Mouse (Mus musculus) mouse trophoblast stem cell (cell line): ENCODE measurements around the gene Tcp11.

ENCODE experiments used
- in situ Hi-C, 2 experiments: fragments of 300-500 bp; cut with MseI, MboI; formaldehyde crosslinking; loops; 2 replicates in 1 of 2; 3 replicates in 1 of 2; pipeline ENCODE4 v1.15.1; 2025

The Tcp11 gene

DNA sequence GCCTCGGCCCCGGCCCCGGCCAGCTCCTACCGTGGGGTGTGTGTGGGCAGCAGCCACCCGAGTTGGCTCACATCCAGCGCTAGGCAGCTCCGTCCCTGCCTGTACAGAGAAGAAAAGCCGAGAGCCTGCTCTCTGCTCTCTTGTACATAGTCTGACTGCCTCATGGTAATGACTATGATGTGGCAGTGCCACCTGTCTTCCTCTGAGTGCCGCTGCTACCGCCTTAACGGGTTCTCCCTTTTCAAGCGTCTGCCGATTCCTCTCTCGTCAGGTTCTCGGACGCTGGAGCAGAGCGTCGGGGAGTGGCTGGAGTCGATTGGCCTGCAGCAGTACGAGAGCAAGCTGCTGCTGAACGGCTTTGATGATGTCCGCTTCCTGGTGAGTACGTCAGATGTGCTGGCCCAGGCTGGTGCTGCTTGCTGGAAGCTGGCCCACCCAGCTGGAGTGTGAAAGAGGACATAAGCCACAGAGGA lies 38.1 kb downstream of the Tcp11 start:
- in situ Hi-C loops = no loop called here

DNA sequence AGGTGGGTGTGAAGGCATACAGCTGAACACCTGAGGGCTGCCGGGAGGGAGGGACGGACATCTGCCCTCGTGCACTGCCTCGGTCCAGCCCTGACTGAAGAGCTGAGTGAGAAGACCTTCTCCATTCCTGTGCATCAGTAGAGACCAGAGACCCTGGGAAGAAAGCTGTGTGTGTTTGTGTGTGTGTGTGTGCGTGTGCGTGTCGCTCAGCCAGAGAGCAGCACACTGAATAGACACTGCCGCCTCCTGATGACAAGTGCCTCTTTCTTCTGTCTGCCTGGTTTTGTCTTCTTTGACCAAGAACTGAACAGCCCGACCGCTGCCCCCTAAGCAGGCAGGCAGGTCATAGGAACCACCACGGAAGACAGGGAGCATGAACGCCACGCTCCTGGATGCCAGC lies 39.1 kb downstream of the Tcp11 start:
- in situ Hi-C loops = no loop called here

DNA sequence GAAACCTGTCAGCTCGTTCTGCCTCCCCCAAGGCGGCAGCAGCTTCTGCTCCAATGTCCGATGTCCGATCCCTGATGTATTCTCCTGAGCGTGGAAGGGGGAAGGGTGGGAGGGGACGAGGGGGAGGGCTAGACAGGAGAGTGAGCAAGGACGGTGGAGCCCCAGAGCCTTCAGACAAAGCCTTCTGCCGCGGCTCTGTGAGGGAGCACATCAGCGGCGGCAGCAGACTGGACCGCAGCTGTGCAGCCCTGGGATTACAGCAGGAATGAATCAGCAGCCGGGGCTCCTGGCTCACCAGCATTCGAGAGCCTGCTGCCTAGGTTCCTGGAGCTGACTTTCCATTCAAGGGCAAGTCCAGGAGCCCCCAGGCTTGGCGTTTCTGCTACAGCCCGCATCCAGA lies 39.8 kb downstream of the Tcp11 start:
- in situ Hi-C loops = no loop called here

DNA sequence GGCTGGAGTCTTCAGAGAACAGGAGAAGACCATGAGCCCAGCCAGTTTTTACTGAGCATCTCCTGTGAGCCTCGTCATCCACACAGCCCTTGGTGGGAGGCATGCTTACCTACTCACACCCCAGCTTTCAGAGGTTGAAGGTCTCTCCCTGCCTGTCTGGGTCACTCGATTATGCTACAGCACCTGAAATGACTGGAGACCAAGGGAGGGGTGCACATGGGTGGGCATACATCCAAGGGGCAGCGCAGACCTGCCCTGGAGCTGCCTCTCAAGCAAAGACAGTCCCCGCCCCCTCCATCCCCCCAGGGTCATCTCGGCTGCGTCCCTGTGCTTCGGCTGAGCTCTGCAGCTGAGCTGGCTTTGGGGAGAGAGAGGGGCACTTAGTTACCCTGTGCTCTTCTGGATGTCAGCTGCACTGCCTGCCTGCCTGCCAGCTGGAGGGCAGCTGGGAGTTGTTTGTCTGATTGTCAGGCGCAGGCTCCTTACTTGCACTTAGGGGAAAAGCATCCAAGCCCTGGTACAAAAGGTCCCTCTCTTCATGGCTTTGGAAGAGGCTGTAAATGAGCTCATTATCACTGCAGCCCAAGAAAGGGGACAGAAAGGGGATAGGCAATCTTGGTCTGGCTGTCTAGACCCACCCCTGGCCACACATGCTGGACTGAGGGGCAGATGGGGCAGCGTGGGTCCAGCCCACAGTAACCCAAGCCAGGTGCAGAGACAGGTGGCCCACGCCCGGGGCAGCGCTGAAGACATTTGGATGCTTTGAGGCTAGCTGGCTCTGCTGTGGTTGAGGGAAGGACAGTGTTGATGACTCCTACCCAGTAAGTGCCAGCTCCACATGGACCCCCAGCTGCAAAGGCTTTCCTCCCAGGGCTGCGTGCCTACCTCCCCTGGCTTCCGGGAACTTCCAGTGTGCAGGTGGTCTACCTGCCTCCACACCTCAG lies 43.4 kb downstream of the Tcp11 start:
- in situ Hi-C loops = no loop called here

DNA sequence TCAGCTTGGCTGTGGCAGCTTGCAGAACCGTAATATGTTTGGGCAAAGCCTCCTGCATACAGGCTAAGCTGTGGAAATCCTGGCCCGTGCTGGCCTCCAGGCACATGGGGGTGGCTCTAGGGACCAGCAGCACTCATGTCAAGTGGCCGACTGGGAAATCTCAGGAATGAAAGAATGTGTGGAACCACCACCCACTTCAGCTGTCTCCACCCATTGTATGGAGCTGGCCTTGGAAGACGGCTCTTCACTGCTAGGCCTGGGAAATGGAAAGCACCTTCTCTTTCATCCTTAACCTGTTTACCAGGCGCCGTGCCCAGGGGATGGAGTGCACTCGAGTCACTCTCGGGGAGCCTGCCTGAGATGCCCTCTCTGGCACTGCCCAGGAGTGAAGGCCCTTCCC lies 45.5 kb downstream of the Tcp11 start:
- in situ Hi-C loops = no loop called here

DNA sequence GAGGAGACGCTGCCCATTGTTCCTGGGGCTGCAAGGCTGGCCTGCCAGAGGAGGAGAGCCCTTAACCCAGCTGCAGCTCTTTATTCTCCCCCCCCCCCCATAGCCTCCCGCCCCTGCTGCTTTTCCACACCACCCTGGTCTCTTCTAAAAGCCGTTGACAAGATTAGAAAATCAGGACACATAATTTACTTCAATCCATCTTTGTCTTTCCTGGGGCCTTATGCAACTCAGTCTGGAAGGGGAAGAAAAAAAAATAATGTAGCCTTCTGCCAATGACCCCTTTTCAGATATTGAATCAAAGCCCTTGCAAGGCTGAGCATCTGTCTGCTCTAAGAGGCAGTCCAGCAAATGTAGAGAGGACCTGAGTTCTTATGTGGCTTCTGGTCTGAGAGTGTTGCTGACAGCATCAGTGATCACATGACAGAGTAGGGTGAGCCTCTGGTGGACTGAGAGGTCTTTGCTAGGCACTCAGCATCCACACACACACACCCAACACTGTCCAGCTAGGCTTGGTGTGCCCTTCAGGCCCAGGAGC lies 47.3 kb downstream of the Tcp11 start:
- in situ Hi-C loops = no loop called here

DNA sequence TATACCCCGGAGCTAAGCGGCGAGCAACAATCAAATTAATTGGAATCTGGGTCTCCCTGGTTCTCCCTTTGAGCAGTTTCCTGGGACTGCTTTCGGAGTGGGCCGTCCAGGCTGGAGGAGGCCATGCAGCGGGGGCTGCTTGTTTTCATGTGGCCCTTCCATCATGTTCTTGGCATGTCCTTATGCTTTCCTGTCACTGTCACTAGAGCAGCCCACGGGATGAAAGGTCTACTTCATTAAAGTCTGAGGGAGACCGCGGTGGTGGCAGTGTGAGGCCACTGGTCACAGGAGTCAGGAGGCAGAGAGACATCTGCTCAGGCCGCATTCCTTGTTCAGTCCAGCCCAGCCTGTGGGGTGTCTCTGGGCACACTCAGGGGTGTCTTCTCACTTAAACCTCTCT lies 48.2 kb downstream of the Tcp11 start:
- in situ Hi-C loops = no loop called here

DNA sequence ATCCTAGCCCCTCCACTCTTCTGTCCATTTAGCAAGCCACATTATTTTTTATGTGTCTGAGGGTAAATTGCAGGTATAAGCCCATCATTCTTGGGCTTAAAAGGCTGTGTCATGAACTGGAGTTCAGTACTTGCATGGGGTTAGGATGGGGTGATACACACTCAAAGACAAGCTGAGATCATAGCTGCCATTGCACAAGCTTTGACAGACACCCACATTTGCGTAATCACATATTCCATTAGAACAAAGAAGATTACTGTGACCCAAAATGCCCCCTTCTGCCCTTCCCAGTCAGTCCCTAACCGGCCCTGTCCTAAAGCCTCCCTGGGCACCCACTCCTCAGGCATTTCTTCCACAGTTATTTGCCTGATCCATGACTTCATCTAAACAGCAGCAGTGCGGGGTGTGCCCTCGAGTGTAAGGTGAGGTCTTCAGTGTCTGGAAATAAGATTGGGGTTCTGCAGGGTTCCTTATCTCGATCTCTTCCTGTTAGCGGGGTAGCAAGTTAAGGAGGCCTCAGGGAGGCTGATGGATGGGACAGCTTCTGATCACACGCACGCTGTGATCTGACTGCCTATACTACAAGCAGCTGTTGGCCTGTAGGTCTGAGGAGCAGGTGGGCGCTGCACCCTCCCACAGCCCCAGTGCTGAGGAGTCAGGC lies 49.0 kb downstream of the Tcp11 start:
- in situ Hi-C loops = no loop called here

DNA sequence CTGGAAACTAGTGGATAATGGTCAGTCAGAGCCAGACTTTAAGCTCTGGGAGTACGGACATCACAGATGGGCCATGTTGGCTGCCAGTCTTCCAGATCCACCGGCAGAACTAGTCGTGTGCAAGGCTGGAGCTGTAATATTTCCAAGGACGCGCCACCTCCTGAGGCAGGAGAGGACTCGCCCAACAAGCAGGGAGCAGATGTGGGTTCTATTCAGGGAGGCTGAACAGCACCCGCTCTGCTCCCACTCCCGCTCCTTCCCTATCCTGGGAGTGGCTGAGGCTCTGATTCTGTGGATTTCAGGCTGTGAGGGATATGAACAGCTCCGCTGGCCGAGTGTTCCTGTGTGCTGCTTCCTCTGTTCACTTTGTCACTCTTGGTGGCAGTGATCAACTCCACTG lies 50.0 kb downstream of the Tcp11 start:
- in situ Hi-C loops = no loop called here

DNA sequence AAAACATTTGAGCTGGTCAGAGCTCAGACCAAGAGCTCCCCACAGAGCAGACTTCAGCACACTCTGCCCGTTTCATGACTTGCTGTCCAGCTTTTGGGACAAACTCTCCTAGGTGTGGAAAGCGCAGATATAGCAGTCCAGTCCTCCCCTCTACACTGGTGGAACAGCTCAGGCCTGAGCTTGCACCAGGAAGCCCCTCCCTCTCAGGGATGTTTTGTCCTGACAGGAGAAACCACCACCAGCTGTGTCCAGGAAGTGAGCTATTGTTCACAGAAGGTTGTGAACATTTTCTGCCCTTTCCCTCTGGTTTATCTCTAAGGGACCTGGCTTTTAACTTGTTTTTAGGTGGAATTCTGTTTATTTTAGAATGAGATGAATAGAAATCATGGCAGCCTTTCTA lies 51.1 kb downstream of the Tcp11 start:
- in situ Hi-C loops = no loop called here

DNA sequence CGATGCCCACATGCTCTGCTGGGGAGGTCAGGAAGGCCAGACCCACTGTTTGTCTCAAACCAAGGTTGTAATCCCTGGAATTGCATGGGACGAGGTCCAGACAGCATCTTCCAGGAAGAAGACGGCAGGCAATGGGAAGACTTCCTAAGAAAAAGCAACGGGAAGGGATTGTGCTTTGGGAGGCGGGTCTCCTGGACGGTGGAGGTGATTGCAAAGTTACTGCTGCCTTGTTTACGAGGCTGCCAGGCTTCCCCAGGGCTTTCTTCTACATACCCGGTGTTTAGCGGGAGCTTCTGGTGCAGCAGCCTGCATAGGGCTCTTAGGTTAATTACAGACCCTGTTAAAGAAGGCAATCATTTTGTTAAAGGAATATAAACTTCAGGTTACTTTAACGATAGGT lies 52.2 kb downstream of the Tcp11 start:
- in situ Hi-C loops = no loop called here

DNA sequence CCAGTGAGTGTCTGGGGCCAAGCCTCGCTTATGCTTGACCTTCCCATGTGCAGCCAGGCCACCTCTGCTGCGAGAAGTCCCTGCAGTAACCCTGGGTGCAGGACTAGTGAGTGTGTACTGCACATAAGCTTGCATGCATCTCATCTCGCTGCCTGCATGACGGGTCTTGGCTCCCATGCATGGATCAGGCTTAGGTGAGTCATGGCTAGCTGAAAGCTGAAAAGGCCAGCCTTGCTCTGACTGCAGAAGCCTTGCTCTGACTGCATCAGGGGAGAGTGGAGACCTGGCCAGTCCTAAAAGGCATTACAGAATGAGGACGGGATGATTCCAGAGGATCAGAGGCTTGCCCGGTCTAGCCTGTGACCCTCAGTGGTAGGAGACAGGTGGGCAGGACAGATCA lies 53.2 kb downstream of the Tcp11 start:
- in situ Hi-C loops = no loop called here

DNA sequence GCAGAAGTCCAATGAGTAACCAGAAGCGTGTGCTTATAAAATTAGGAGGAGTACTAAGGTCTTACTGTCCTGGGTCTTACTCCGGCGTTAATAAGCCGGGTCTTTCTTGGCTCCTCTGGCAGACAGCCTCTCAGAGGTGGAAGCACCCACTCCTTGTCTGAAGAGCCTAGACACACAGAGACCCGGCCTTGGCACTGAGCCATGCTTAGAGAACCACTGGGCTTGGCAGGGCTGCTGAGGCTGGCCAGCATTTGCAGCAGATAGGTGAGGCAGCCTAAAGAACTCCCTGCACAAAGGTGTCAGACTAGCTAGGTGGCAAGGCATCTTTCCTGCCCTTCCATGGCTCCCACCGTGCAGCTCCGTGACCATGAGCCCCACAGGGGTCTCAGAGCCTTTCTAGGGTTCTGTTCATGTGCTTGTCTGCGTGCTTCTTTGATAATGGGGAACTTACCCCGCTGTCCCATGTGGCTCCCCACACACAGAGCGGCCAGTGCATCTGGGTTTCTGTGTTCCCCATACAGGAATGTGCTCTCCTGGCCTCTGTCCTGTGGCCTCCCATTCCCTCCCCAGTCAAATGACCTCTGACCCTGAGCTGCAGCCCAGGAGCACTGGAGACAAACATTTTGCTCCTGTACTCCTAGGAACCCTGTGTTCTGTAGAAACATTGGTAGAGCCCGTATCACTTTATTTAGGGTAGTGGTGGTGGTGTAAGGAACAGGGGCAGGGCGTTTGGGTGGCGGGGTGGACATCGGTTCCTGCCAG lies 54.1 kb downstream of the Tcp11 start:
- in situ Hi-C loops = no loop called here

DNA sequence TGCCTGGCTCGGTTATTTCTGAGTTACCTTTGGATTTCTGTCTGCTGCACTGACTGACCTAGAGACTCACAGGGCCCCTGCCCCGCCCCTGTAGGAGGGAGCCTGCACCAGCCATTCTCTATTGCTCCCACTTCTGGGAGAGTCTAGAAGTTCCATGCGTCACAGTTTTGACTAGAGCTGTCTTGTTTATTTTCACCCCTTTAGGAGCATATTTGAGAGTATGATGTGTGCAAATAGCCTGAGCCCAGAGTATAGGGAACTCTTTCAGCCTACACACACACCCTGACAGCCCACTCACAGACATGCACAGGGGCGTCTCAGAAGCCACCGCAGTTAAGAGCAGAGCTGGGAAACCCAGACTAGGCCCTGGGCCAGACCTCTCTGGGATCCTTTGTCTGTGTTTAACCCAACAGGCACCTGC lies 54.9 kb downstream of the Tcp11 start:
- in situ Hi-C loops = no loop called here

DNA sequence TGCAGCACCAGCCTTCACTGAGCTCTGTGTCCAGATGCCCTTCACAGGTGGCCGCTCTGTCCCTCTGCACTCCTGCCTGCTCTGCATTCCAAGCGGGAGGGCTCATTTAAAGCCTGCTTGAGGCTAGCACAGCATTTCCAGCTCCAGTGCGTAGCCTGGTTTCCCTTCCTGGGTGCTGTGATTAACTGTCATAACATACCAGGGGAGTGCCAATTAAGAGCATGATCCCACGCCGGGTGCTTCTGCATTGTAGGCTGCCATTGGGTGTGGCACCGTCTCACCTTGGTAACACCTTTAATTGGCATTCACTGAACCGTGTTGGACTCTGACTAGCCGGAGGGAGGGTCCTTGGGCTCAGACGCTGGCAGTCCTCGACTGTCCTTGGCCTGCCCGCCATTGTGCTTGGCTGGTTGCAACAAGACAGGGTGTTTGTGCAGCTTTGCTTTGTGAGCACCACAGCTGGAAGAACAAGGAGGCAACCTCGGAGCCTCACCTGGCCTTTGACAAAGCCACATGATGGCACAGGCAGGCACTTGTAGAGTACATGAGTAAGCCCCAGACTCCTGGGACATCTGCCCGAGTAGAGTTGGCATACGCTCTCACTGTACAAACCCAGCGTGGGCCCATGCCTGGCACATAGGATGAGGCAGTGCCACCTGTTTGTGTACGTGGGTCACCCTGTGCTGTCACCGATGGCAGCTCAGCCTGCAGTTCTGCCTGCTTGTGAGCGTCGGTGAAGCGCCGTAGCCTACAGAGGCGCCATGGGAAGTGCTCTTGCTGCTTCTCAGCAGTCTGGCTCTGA lies 57.4 kb downstream of the Tcp11 start:
- in situ Hi-C loops = no loop called here

DNA sequence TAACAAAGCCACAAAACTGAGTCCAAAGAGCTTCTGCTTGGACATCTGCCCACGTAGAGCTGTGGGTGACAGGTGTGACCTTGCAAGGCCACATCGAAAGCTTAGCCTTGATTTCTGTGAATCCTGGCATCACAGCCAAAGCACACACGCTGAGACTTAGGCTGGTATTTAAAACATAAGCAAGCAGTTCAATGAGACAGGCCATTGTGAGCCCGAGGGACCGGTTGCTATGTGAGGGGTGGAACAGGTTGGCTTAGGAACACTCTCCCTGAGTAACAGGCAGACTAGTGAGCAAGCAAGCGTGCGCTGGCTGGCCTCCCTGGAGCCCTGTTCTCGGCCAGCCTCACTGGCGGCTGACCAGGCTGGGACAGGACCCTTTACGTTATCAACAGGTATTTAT lies 58.5 kb downstream of the Tcp11 start:
- in situ Hi-C loops = no loop called here

DNA sequence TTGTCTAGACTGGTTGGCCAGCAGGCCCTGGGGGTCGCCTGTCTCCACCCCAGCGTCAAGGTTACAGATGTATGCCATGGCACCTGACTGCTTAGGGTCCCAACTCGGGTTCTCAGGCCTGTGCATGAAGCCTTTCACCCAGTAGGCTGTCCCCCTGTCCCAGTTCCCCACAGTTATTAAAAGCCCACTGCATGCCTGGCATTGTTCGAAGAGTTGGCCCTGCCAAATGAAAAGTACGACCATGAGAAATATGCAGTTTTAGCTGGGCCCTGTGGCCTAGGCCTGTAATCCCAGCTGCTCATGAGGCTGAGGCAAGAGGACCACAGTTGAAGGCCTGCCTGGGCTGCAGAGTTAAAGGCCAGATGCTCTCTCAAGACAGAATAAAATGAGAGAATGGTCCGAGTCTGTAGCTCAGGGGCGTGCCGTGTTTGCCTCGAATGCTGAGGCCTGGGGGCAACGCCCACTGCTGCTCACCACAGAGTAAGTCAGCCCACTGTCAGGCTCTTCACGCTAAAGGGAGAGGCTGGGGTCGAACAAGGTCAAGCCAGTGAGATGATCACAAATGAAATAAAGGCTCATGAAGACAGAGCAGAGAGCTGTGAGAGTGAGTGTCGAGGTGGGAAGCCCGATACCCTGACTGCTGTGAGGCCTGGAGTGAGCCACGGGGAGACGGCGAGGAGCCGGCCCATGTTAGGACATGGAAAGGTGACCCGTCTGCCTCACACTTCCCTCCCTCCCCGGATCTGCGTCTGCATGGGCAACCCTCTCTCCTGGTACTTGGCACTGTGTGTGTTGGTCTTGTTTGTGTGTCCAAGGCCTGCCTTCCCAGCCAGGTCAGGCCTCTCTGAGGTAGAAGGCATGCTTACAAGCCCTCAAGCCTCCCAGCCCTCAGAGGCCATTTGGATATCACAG lies 60.4 kb downstream of the Tcp11 start:
- in situ Hi-C loops = no loop called here

DNA sequence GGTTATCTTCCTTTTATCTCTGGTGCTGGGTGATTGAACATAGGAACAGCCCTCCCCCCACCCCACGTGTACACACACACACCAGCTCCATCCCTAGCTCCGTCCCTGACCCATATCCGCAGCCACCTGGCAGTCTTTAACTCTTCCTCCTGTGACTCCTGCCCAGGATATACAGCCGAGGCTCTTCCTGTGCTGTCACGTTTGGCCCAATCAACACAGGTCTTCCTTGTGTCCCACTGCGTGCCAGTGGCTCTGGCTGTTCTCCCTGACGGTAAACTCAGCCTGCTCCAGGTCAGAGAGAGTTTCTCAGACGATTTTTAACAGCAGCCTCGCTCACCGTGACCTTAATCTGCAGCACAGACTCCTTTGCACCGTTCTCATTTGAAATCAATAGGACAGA lies 61.7 kb downstream of the Tcp11 start:
- in situ Hi-C loops = no loop called here

DNA sequence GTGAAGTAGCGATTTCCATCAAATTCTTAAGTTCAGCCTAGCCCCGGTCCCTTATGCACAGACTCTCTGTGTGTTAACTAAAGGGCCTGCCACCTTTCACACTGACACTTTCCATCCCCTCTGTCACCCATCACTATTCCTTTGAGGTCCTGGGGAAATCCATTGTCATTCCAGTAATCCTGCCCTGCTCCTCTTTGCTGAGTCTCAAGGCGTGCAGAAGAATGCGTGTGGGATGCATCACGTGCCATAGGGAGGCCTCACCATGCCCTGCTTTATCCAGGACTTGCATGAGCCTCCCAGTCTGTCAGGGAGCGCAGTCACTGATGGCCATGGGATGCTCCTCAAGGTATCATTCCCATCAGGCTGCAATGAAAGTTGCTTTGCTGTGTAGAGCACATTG lies 62.1 kb downstream of the Tcp11 start:
- in situ Hi-C loops = no loop called here
